In genomic region chr13:29984286-29985100, GRCm38 (mm10) we compare ENCODE assay signal across 8 mouse cellular contexts. TPM values are rescaled to one million over a fixed set of nuclear protein-coding genes. Genes with fewer than 3 reads are reported as not detected.
A peak's percentile ranks its signal among the peaks of the same experiment; 100 is the strongest.
DNase-seq lines count a peak whose midpoint lies in the region; ATAC-seq lines count a peak whose summit lies in the region.

No protein-coding gene starts in this region.

- H3K27me3 ChIP-seq in hindbrain, embryonic 13.5 days: no peaks in the 10 kb centered on the region

- H3K4me2 ChIP-seq in hindbrain, embryonic 13.5 days: peak overlapping the region; percentile 99

- DNase-seq in MEL-GATA-1-ER (ENCODE audit: extremely low read depth, low read depth): peak; percentile 70
- DNase-seq in cerebellum, adult 9-10 months: peak; percentile 55
- DNase-seq in frontal cortex, postnatal 25 days (ENCODE audit: low spot score in 2 of 2): peak; percentile 33 to 50
- DNase-seq in left cerebral cortex, adult 11 months (ENCODE audit: low spot score): peak; percentile 47
- DNase-seq in lung, postnatal 36 days: peak; percentile 79
- DNase-seq in retina, embryonic 14.5 days (ENCODE audit: low spot score): peak; percentile 71
- peak; percentile 86 to 91 for DNase-seq in thymus, postnatal 36 days

- peak; percentile 22 for ATAC-seq in hindbrain, embryonic 13.5 days (ENCODE audit: low FRiP score)

- peak overlapping the region; percentile 92 for H3K4me3 ChIP-seq in hindbrain, embryonic 13.5 days

- peaks cover 34% of the 10 kb centered on the region for H3K4me1 ChIP-seq in hindbrain, embryonic 13.5 days (replicated peaks)

- no peaks in the 10 kb centered on the region for H3K36me3 ChIP-seq in hindbrain, embryonic 13.5 days

- no peaks in the 10 kb centered on the region for H3K9me3 ChIP-seq in hindbrain, embryonic 13.5 days

- peak overlapping the region; percentile 96 for H3K9ac ChIP-seq in hindbrain, embryonic 13.5 days

- WGBS in hindbrain, embryonic 13.5 days: 0% methylated on average over 22 of the region's 69 CpGs

- peak overlapping the region; percentile 93 for H3K27ac ChIP-seq in hindbrain, embryonic 13.5 days

RNA-seq across cellular contexts. Expression of gene E2f3, which starts 1.4 kb away (rescaled TPM):
- 4.9 and 5.3 TPM in 2 replicates for polyA plus RNA-seq in hindbrain, embryonic 13.5 days (2015; fragmentation: Nextera tagmentation; extraction: Ambion mirVana)

Comparison
In these comparisons a context has a peak if more than half of its experiments do, and no peak if none do; other contexts are left out.
1. Peak in every context shown above with its lines: DNase-seq, ATAC-seq, H3K4me3 ChIP-seq and H3K27ac ChIP-seq.